Mouse (Mus musculus) kidney, embryonic 14.5 days (tissue): ENCODE measurements around the gene Wdr25. TPM values are rescaled to one million over a fixed set of nuclear protein-coding genes. Genes with fewer than 3 reads are reported as not detected.

Experiments
- ATAC-seq: fragments of 200-750 bp; cut with Nextera tagmentation; 2 replicates; pipeline ENCODE4 v1.8.0; 2017; ENCODE audit warnings: moderate number of reproducible peaks, mild to moderate bottlenecking, moderate TSS enrichment, moderate library complexity; ENCODE audit not compliant: low FRiP score, low TSS enrichment
- H3K27ac ChIP-seq: fragments of 300-500 bp; sonication (generic); 2 replicates; pipeline ENCODE4 v1.5.1; 2014; ENCODE audit warnings: low read depth, mild to moderate bottlenecking, low read length, moderate library complexity, mixed read lengths
- H3K27me3 ChIP-seq: fragments of 300-500 bp; sonication (generic); 2 replicates; pipeline ENCODE4 v1.6.1; 2014; ENCODE audit warnings: mild to moderate bottlenecking, low read length; ENCODE audit not compliant: control insufficient read depth, insufficient read depth
- H3K36me3 ChIP-seq: fragments of 300-500 bp; sonication (generic); 2 replicates; pipeline ENCODE4 v1.6.1; 2014; ENCODE audit warnings: low read length, mixed read lengths; ENCODE audit not compliant: control insufficient read depth, insufficient read depth
- H3K4me1 ChIP-seq: fragments of 300-500 bp; sonication (generic); 2 replicates; pipeline ENCODE4 v1.6.1; 2014; ENCODE audit warnings: low read length, mixed read lengths; ENCODE audit not compliant: control insufficient read depth, insufficient read depth
- H3K4me2 ChIP-seq: fragments of 300-500 bp; sonication (generic); replicated peaks from 2 replicates; pipeline ENCODE4 v1.6.1; 2014; ENCODE audit warnings: low read depth, mild to moderate bottlenecking, low read length
- H3K4me3 ChIP-seq: fragments of 300-500 bp; sonication (generic); 2 replicates; pipeline ENCODE4 v1.5.1; 2014; ENCODE audit warnings: mild to moderate bottlenecking, low read length
- H3K9ac ChIP-seq: fragments of 300-500 bp; sonication (generic); 2 replicates; pipeline ENCODE4 v1.6.1; 2014; ENCODE audit warnings: low read depth, mild to moderate bottlenecking, low read length, moderate library complexity
- H3K9me3 ChIP-seq: fragments of 300-500 bp; sonication (generic); 2 replicates; pipeline ENCODE4 v1.6.1; 2016; ENCODE audit warnings: low read length; ENCODE audit not compliant: control insufficient read depth
- WGBS: fragments of 180-500 bp; shearing (Covaris S2); extraction: QIAGEN DNeasy Blood & Tissue Kit; methylation state at CpG from one replicate; pipeline ENCODE4 v1.1.7; 2014; 5-methylcytosine and 5-hydroxymethylcytosine counted together
- polyA plus RNA-seq: library from polyadenylated mRNA; unstranded; fragments of >200 nt; fragmentation: Nextera tagmentation; extraction: Ambion mirVana; gene quantifications from 2 replicates; pipeline ENCODE4 v1.2.1, GENCODE M21; 2014

The Wdr25 gene
- polyA plus RNA-seq, 1 experiment from 2014 or later, result 6.0 TPM

- H3K4me3 ChIP-seq, result no peak overlapping the region
- no peak overlapping the region for H3K9ac ChIP-seq
- WGBS, result 64% methylated on average over 14 of the region's 14 CpGs
- peaks cover 8% of the 10 kb centered on the region; the same call in 1 of the 2 replicates for H3K9me3 ChIP-seq
- no peak overlapping the region for H3K4me2 ChIP-seq
- peaks cover 20% of the 10 kb centered on the region for H3K27me3 ChIP-seq
- H3K36me3 ChIP-seq, result no peaks in the 10 kb centered on the region
- H3K4me1 ChIP-seq, result 0 out of 2 replicates have a peak, but pooled peaks cover 2% of the 10 kb centered on the region
- no peak overlapping the region for H3K27ac ChIP-seq
- no peak for ATAC-seq
Measured at GRCm38 (mm10) chr12:109038179-109038819, 144.9 kb downstream of the Wdr25 start.

- no peak for ATAC-seq
- Histone ChIP-seq H3K27ac (no peak overlapping the region), H3K4me3 (no peak overlapping the region), H3K9ac (no peak overlapping the region), H3K27me3 (peaks cover 14% of the 10 kb centered on the region), H3K4me1 (no peaks in the 10 kb centered on the region), H3K36me3 (no peaks in the 10 kb centered on the region), H3K9me3 (no peaks in the 10 kb centered on the region), H3K4me2 (no peak overlapping the region)
- WGBS, result 76% methylated on average over 7 of the region's 7 CpGs
Measured at GRCm38 (mm10) chr12:109039311-109039710, 145.9 kb downstream of the Wdr25 start.

DNA sequence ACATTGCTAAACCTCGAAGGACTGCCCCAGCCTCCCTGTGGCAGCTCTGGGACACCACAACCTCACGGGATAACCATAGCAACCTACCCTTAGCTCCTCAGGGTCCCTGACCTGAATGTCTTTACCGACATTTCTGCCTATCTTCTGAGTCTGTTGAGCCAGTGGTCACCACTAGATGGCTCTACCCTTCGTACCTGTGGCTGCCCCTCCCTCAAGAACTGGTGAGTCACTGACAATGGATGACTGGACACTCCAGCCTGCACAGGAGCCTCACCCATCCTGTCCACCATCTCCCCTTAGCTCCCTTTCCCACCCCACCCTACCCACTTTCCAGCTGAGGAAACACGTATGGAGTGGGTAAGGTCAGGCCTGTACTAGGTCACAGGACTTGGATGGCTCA lies 151.1 kb downstream of the Wdr25 start:
- Histone ChIP-seq H3K4me2 (no peak overlapping the region), H3K4me3 (no peak overlapping the region), H3K9me3 (no peaks in the 10 kb centered on the region), H3K36me3 (no peaks in the 10 kb centered on the region), H3K27me3 (peaks cover 10% of the 10 kb centered on the region), H3K27ac (no peak overlapping the region), H3K4me1 (no peaks in the 10 kb centered on the region), H3K9ac (no peak overlapping the region)
- 39% methylated on average over 5 of the region's 5 CpGs for WGBS
- peak; percentile 28; the same call in 1 of the 2 replicates for ATAC-seq

- WGBS, result 77% methylated on average over 7 of the region's 7 CpGs
- no peaks in the 10 kb centered on the region for H3K9me3 ChIP-seq
- no peak for ATAC-seq
- H3K4me2 ChIP-seq, result no peak overlapping the region
- H3K27ac ChIP-seq, result no peak overlapping the region
- H3K27me3 ChIP-seq, result peaks cover 18% of the 10 kb centered on the region
- H3K4me3 ChIP-seq, result no peak overlapping the region
- no peaks in the 10 kb centered on the region for H3K4me1 ChIP-seq
- no peaks in the 10 kb centered on the region for H3K36me3 ChIP-seq
- H3K9ac ChIP-seq, result no peak overlapping the region
Measured at GRCm38 (mm10) chr12:109045581-109045980, 152.2 kb downstream of the Wdr25 start.

- no peak overlapping the region for H3K9ac ChIP-seq
- ATAC-seq, result no peak
- H3K4me2 ChIP-seq, result no peak overlapping the region
- H3K27ac ChIP-seq, result no peak overlapping the region
- H3K27me3 ChIP-seq, result peaks cover 51% of the 10 kb centered on the region
- H3K4me3 ChIP-seq, result no peak overlapping the region
- WGBS, result 77% methylated on average over 4 of the region's 4 CpGs
- H3K4me1 ChIP-seq, result peaks cover 7% of the 10 kb centered on the region; the same call in 1 of the 2 replicates
- H3K36me3 ChIP-seq, result no peaks in the 10 kb centered on the region
- H3K9me3 ChIP-seq, result no peaks in the 10 kb centered on the region
Measured at GRCm38 (mm10) chr12:109049949-109050348, 156.5 kb downstream of the Wdr25 start.

GRCm38 (mm10) chr12:109053020-109053806 lies 159.8 kb downstream of the Wdr25 start:
- Histone ChIP-seq H3K4me2 (peak overlapping the region; percentile 95), H3K4me1 (peaks cover 7% of the 10 kb centered on the region; the same call in 1 of the 2 replicates), H3K36me3 (no peaks in the 10 kb centered on the region), H3K27ac (no peak overlapping the region), H3K9me3 (no peaks in the 10 kb centered on the region), H3K9ac (peak overlapping the region; percentile 58), H3K4me3 (peak overlapping the region; percentile 53), H3K27me3 (peaks cover 70% of the 10 kb centered on the region)
- peak; percentile 19 for ATAC-seq
- WGBS, result under 1% methylated on average over 56 of the region's 105 CpGs

DNA sequence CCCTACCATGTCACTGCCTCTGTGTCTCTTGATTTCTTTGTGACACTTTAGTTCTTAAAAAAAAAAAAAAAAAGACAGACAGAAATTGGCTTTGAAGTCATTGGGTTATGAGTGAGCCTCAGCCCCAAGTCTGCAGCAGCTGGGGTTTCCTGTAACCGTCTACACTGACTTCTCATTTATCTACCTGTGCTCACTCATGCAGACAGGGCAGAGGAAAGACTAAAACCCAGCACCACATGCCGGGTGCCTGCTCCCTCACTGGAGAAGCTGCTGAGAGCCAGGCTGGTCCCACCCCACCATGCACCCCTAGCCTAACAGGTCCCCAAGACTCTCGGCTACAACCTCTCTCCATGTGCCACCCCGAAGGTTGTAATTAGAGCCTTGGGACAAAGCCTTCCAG lies 164.3 kb downstream of the Wdr25 start:
- H3K27ac ChIP-seq, result no peak overlapping the region
- no peak overlapping the region for H3K9ac ChIP-seq
- H3K9me3 ChIP-seq, result no peaks in the 10 kb centered on the region
- H3K27me3 ChIP-seq, result peaks cover 40% of the 10 kb centered on the region
- H3K4me2 ChIP-seq, result no peak overlapping the region
- no peaks in the 10 kb centered on the region for H3K36me3 ChIP-seq
- 58% methylated on average over 4 of the region's 4 CpGs for WGBS
- H3K4me1 ChIP-seq, result peaks cover 6% of the 10 kb centered on the region; the same call in 1 of the 2 replicates
- no peak for ATAC-seq
- no peak overlapping the region for H3K4me3 ChIP-seq

GRCm38 (mm10) chr12:109058660-109059059 lies 165.2 kb downstream of the Wdr25 start:
- no peak for ATAC-seq
- Histone ChIP-seq H3K4me3 (no peak overlapping the region), H3K4me1 (no peaks in the 10 kb centered on the region), H3K36me3 (no peaks in the 10 kb centered on the region), H3K9me3 (no peaks in the 10 kb centered on the region), H3K4me2 (no peak overlapping the region), H3K27me3 (peaks cover 31% of the 10 kb centered on the region), H3K9ac (no peak overlapping the region), H3K27ac (no peak overlapping the region)
- WGBS, result 92% methylated on average over 8 of the region's 8 CpGs
